Comparison of ENCODE assay signal across 11 mouse cellular contexts in the genomic region with DNA sequence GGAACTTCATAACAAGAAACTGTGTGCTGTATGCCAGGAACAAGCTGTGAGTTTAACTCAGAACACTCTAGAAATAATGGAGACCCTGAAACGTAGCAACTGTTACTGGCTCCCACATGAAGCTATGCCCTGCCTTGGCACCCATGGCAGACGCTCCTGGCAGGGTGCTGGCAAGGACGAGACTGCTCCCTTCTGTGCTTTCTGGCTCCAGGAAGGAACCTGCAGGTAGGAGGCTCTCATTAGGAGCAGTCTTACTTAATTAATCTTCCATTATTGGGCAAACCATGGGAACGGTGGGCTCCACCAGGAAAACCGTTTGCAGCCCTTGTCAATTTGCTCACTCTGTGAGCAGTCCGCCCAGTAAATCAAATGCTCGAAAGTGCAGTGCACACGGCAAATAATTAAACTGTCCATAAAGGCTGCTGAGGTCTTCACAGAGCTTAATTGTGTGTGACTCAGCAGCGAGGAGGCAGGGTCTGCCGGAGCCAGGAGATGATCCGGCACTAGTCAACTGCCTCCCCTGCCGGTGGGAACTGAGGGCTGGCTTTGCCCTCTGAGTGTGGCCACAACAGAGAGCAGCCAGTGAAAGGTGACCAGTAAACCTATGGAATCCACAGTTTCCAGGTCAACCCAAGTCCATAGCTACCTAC.
DNase-seq lines count a peak whose midpoint lies in the region; ATAC-seq and TF ChIP-seq lines count a peak whose summit lies in the region.
"Had no signal": no experiment of that assay in that cellular context is flagged by ENCODE, and none has a peak within 500 bp of the region (broad histone marks: within the 10 kb centered on the region; RNA-seq: fewer than 3 reads in every experiment).

No protein-coding gene starts in this region.

- no peak overlapping the region for H3K9ac ChIP-seq in neural tube, embryonic 13.5 days
- no peak overlapping the region for H3K9ac ChIP-seq in heart, embryonic 11.5 days (ENCODE audit: low read depth, low read length)
- H3K9ac ChIP-seq: embryonic facial prominence, embryonic 15.5 days; neural tube, embryonic 12.5 days had no signal

- H3K27me3 ChIP-seq in neural tube, embryonic 13.5 days, result no peaks in the 10 kb centered on the region
- no peaks in the 10 kb centered on the region for H3K27me3 ChIP-seq in heart, embryonic 11.5 days (ENCODE audit: control insufficient read depth, insufficient read depth, low read length)
- H3K27me3 ChIP-seq: embryonic facial prominence, embryonic 15.5 days; neural tube, embryonic 12.5 days had no signal

- WGBS in neural tube, embryonic 13.5 days, result 20% methylated on average over 12 of the region's 12 CpGs
- WGBS in heart, embryonic 11.5 days (ENCODE audit: insufficient replicate concordance), result 66% methylated on average over 12 of the region's 12 CpGs

- peak; percentile 18 for DNase-seq in embryo, embryonic 11 days
- DNase-seq in embryo, embryonic 10 days (ENCODE audit: low spot score), result no peak
- DNase-seq in neural tube, embryonic 10.5 days (ENCODE audit: extremely low spot score, low spot score), result no peak
- peak; percentile 26 to 44 for DNase-seq in layer of hippocampus, adult 2 months (ENCODE audit: low spot score in 2 of 2)
- no peak for DNase-seq in urinary bladder, postnatal 25 days (ENCODE audit: low spot score)
- no peak for DNase-seq in adipocyte (ENCODE audit: low spot score)

- no peak overlapping the region for H3K4me3 ChIP-seq in neural tube, embryonic 13.5 days
- H3K4me3 ChIP-seq in layer of hippocampus, adult 2 months, result no peak overlapping the region
- H3K4me3 ChIP-seq in heart, embryonic 11.5 days (ENCODE audit: low read depth, low read length), result no peak overlapping the region
- H3K4me3 ChIP-seq: embryonic facial prominence, embryonic 15.5 days; neural tube, embryonic 12.5 days had no signal

- TF ChIP-seq CTCF in layer of hippocampus, adult 2 months (conservative IDR thresholded peaks at IDR 0.05), result peak; percentile 33

- no peaks in the 10 kb centered on the region for H3K9me3 ChIP-seq in neural tube, embryonic 13.5 days
- H3K9me3 ChIP-seq in heart, embryonic 11.5 days (replicated peaks; ENCODE audit: control insufficient read depth, low read length), result no peaks in the 10 kb centered on the region
- H3K9me3 ChIP-seq: embryonic facial prominence, embryonic 15.5 days; neural tube, embryonic 12.5 days had no signal

- ATAC-seq in neural tube, embryonic 13.5 days (ENCODE audit: low read depth), result peak; percentile 74
- no peak for ATAC-seq in heart, embryonic 11.5 days (replicated peaks; ENCODE audit: insufficient number of reproducible peaks, low FRiP score, low TSS enrichment)
- ATAC-seq: lung, postnatal 0 days had no signal

- H3K27ac ChIP-seq in neural tube, embryonic 13.5 days (replicated peaks), result peak overlapping the region; percentile 46; the same call in 1 of the 2 replicates
- H3K27ac ChIP-seq in layer of hippocampus, adult 2 months, result peak overlapping the region; percentile 36; the same call in 1 of the 2 replicates
- H3K27ac ChIP-seq in heart, embryonic 11.5 days (ENCODE audit: low read depth, low read length), result no peak overlapping the region
- H3K27ac ChIP-seq: embryonic facial prominence, embryonic 15.5 days; neural tube, embryonic 12.5 days had no signal

- H3K4me1 ChIP-seq in neural tube, embryonic 13.5 days (replicated peaks), result peaks cover 26% of the 10 kb centered on the region
- H3K4me1 ChIP-seq in heart, embryonic 11.5 days (ENCODE audit: control insufficient read depth, insufficient read depth, low read length), result no peaks in the 10 kb centered on the region

- H3K4me2 ChIP-seq in neural tube, embryonic 13.5 days, result 0 out of 2 replicates have a peak overlapping the region, but pooled peaks have one; percentile 11
- H3K4me2 ChIP-seq in heart, embryonic 11.5 days, result no peak overlapping the region
- H3K4me2 ChIP-seq: embryonic facial prominence, embryonic 15.5 days; neural tube, embryonic 12.5 days had no signal

- no peaks in the 10 kb centered on the region for H3K36me3 ChIP-seq in neural tube, embryonic 13.5 days
- H3K36me3 ChIP-seq in heart, embryonic 11.5 days (ENCODE audit: control insufficient read depth, insufficient read depth, low read length), result no peaks in the 10 kb centered on the region
- H3K36me3 ChIP-seq: embryonic facial prominence, embryonic 15.5 days; neural tube, embryonic 12.5 days had no signal

Comparison
In these comparisons a context has a peak if more than half of its experiments do, and no peak if none do; other contexts are left out.
1. DNase-seq: peak in embryo, embryonic 11 days (single experiment) and layer of hippocampus, adult 2 months (2 of 2); none in embryo, embryonic 10 days (single experiment), neural tube, embryonic 10.5 days (single experiment), urinary bladder, postnatal 25 days (single experiment) and adipocyte (single experiment).